Mouse (Mus musculus) heart, embryonic 14.5 days (tissue): ENCODE results near the gene Unc5c. TPM values are rescaled to one million over a fixed set of nuclear protein-coding genes. Genes with fewer than 3 reads are reported as not detected.

Experiments used
- ATAC-seq: fragments of 200-750 bp; cut with Nextera tagmentation; 2 replicates; pipeline ENCODE4 v1.8.0; 2017; ENCODE audit warnings: low read depth, moderate TSS enrichment; ENCODE audit not compliant: insufficient number of reproducible peaks, insufficient read depth, low FRiP score
- H3K27ac ChIP-seq, 2 experiments: fragments of 200-500 bp in 1 of 2; fragments of 300-500 bp in 1 of 2; sonication (generic) in 1 of 2; replicated peaks in 1 of 2; 2 replicates each; pipeline ENCODE4 v1.5.1; 2012 to 2014; ENCODE audit warnings: low read depth in 2 of 2, low read length in 2 of 2, control low read depth in 1 of 2, mild to moderate bottlenecking in 1 of 2, mixed read lengths in 1 of 2; ENCODE audit not compliant: control insufficient read depth in 1 of 2, insufficient read depth in 1 of 2
- H3K27me3 ChIP-seq: fragments of 300-500 bp; sonication (generic); 2 replicates; pipeline ENCODE4 v1.6.1; 2014; ENCODE audit warnings: mild to moderate bottlenecking, low read length, control low read depth; ENCODE audit not compliant: control insufficient read depth, insufficient read depth
- H3K36me3 ChIP-seq: fragments of 300-500 bp; sonication (generic); 2 replicates; pipeline ENCODE4 v1.6.1; 2014; ENCODE audit warnings: mild to moderate bottlenecking, control low read depth, low read length, mixed read lengths; ENCODE audit not compliant: control insufficient read depth, insufficient read depth
- H3K4me1 ChIP-seq, 2 experiments: fragments of 200-500 bp in 1 of 2; fragments of 300-500 bp in 1 of 2; sonication (generic) in 1 of 2; 2 replicates each; pipeline ENCODE4 v1.6.1; 2012 to 2014; ENCODE audit warnings: low read length in 2 of 2, control low read depth in 1 of 2, mixed read lengths in 1 of 2; ENCODE audit not compliant: control insufficient read depth in 2 of 2, insufficient read depth in 2 of 2
- H3K4me2 ChIP-seq: fragments of 300-500 bp; sonication (generic); 2 replicates; pipeline ENCODE4 v1.6.1; 2014; ENCODE audit warnings: mild to moderate bottlenecking, low read length
- H3K4me3 ChIP-seq, 2 experiments: fragments of 200-500 bp in 1 of 2; fragments of 300-500 bp in 1 of 2; sonication (generic) in 1 of 2; 2 replicates each; pipeline ENCODE4 v1.5.1; 2012 to 2014; ENCODE audit warnings: low read length in 2 of 2, mild to moderate bottlenecking in 2 of 2, control low read depth in 1 of 2, low read depth in 1 of 2, moderate library complexity in 1 of 2; ENCODE audit not compliant: control insufficient read depth in 1 of 2, insufficient read depth in 1 of 2
- H3K9ac ChIP-seq: fragments of 300-500 bp; sonication (generic); 2 replicates; pipeline ENCODE4 v1.6.1; 2014; ENCODE audit warnings: mild to moderate bottlenecking, low read length
- H3K9me3 ChIP-seq: fragments of 300-500 bp; sonication (generic); 2 replicates; pipeline ENCODE4 v1.6.1; 2016; ENCODE audit warnings: low read length, control low read depth; ENCODE audit not compliant: control insufficient read depth
- WGBS: fragments of 180-500 bp; shearing (Covaris S2); extraction: QIAGEN DNeasy Blood & Tissue Kit; methylation state at CpG from one replicate; pipeline ENCODE4 v1.1.7; 2014; 5-methylcytosine and 5-hydroxymethylcytosine counted together
- polyA plus RNA-seq: library from polyadenylated mRNA; unstranded; fragments of >200 nt; fragmentation: Nextera tagmentation; extraction: Ambion mirVana; gene quantifications from 2 replicates; pipeline ENCODE4 v1.2.1, GENCODE M21; 2014

Gene Unc5c
- polyA plus RNA-seq, 1 experiment from 2014 or later, result 3.4 TPM

GRCm38 (mm10) chr3:141719050-141719449 lies 254.0 kb downstream of the Unc5c start:
- Histone ChIP-seq H3K27ac (no peak overlapping the region), H3K4me1 (no peaks in the 10 kb centered on the region), H3K4me3 (no peak overlapping the region), H3K27me3 (no peaks in the 10 kb centered on the region), H3K9me3 (no peaks in the 10 kb centered on the region), H3K36me3 (no peaks in the 10 kb centered on the region), H3K9ac (no peak overlapping the region), H3K4me2 (no peak overlapping the region)
- no peak for ATAC-seq
- 85% methylated on average over 5 of the region's 5 CpGs for WGBS

GRCm38 (mm10) chr3:141724499-141724898 lies 259.5 kb downstream of the Unc5c start:
- Histone ChIP-seq H3K9me3 (no peaks in the 10 kb centered on the region), H3K27ac (no peak overlapping the region), H3K4me1 (no peaks in the 10 kb centered on the region), H3K27me3 (no peaks in the 10 kb centered on the region), H3K9ac (no peak overlapping the region), H3K4me3 (no peak overlapping the region), H3K36me3 (no peaks in the 10 kb centered on the region), H3K4me2 (no peak overlapping the region)
- WGBS, result 57% methylated on average over 2 of the region's 2 CpGs
- no peak for ATAC-seq

- Histone ChIP-seq H3K4me1 (no peaks in the 10 kb centered on the region), H3K27ac (no peak overlapping the region), H3K9ac (no peak overlapping the region), H3K27me3 (no peaks in the 10 kb centered on the region), H3K4me3 (no peak overlapping the region), H3K4me2 (no peak overlapping the region), H3K36me3 (no peaks in the 10 kb centered on the region), H3K9me3 (no peaks in the 10 kb centered on the region)
- ATAC-seq, result no peak
- WGBS, result 71% methylated on average over 1 of the region's 1 CpGs
Observed at GRCm38 (mm10) chr3:141725432-141725831, 260.4 kb downstream of the Unc5c start.

GRCm38 (mm10) chr3:141733844-141734243 lies 268.8 kb downstream of the Unc5c start:
- Histone ChIP-seq H3K4me2 (no peak overlapping the region), H3K27me3 (no peaks in the 10 kb centered on the region), H3K4me1 (no peaks in the 10 kb centered on the region), H3K36me3 (no peaks in the 10 kb centered on the region), H3K4me3 (no peak overlapping the region), H3K9ac (no peak overlapping the region), H3K9me3 (no peaks in the 10 kb centered on the region), H3K27ac (no peak overlapping the region)
- 84% methylated on average over 6 of the region's 6 CpGs for WGBS
- ATAC-seq, result no peak

GRCm38 (mm10) chr3:141735285-141735684 lies 270.3 kb downstream of the Unc5c start:
- Histone ChIP-seq H3K27ac (no peak overlapping the region), H3K4me1 (no peaks in the 10 kb centered on the region), H3K4me2 (no peak overlapping the region), H3K36me3 (no peaks in the 10 kb centered on the region), H3K27me3 (no peaks in the 10 kb centered on the region), H3K4me3 (no peak overlapping the region), H3K9ac (no peak overlapping the region), H3K9me3 (no peaks in the 10 kb centered on the region)
- no peak for ATAC-seq

- H3K9me3 ChIP-seq, result no peaks in the 10 kb centered on the region
- no peak overlapping the region for H3K27ac ChIP-seq
- no peak for ATAC-seq
Observed at GRCm38 (mm10) chr3:141745322-141745721, 280.3 kb downstream of the Unc5c start.

GRCm38 (mm10) chr3:141748694-141749381 lies 283.8 kb downstream of the Unc5c start:
- WGBS, result 72% methylated on average over 4 of the region's 4 CpGs
- Histone ChIP-seq H3K27ac (no peak overlapping the region), H3K9ac (no peak overlapping the region), H3K4me1 (no peaks in the 10 kb centered on the region), H3K27me3 (no peaks in the 10 kb centered on the region), H3K9me3 (no peaks in the 10 kb centered on the region), H3K4me3 (no peak overlapping the region), H3K36me3 (no peaks in the 10 kb centered on the region), H3K4me2 (no peak overlapping the region)
- ATAC-seq, result no peak

More at GRCm38 (mm10) chr3:141745322-141745721, 280.3 kb downstream of the Unc5c start:
- no peaks in the 10 kb centered on the region for H3K36me3 ChIP-seq
- H3K27me3 ChIP-seq, result no peaks in the 10 kb centered on the region
- no peak overlapping the region for H3K4me3 ChIP-seq
- no peaks in the 10 kb centered on the region for H3K4me1 ChIP-seq
- H3K4me2 ChIP-seq, result no peak overlapping the region
- no peak overlapping the region for H3K9ac ChIP-seq

GRCm38 (mm10) chr3:141752172-141752571 lies 287.2 kb downstream of the Unc5c start:
- Histone ChIP-seq H3K4me2 (no peak overlapping the region), H3K27me3 (no peaks in the 10 kb centered on the region), H3K9me3 (no peaks in the 10 kb centered on the region), H3K27ac (no peak overlapping the region), H3K36me3 (no peaks in the 10 kb centered on the region), H3K4me3 (no peak overlapping the region), H3K4me1 (no peaks in the 10 kb centered on the region), H3K9ac (no peak overlapping the region)
- ATAC-seq, result no peak
- 65% methylated on average over 7 of the region's 7 CpGs for WGBS
